Mouse (Mus musculus): Measurements from ENCODE around the gene Sema3e. TPM values are rescaled to one million over a fixed set of nuclear protein-coding genes. Genes with fewer than 3 reads are reported as not detected.

Gene Sema3e
- polyA plus RNA-seq, 1 experiment from 2014 or later = 5.1 TPM

DNA sequence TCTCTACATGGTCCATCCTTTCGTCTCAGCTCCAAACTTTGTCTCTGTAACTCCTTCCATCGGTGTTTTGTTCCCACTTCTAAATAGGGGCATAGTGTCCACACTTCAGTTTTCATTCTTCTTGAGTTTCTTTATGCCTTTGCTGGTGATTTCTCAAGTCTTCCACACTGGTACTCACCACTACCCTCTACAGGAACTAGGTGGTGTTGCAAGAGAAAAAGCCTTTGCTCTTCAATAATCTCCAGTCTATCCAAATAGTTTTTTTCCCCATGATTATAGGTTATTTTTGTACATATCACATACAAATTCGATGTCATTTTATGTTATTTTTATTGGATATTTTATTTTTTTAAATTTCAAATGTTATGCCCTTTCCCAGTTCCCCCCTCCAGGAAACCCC, 142.7 kb downstream of the Sema3e start:
- Histone ChIP-seq H3K27ac (no peak overlapping the region), H3K4me3 (no peak overlapping the region), H3K4me1 (no peaks in the 10 kb centered on the region), H3K9me3 (replicated peaks) (no peaks in the 10 kb centered on the region), H3K4me2 (replicated peaks) (no peak overlapping the region), H3K27me3 (no peaks in the 10 kb centered on the region), H3K9ac (no peak overlapping the region), H3K36me3 (no peaks in the 10 kb centered on the region)
- no peak for ATAC-seq (ENCODE audit: low FRiP score)
- WGBS = 67% methylated on average over 3 of the region's 3 CpGs

DNA sequence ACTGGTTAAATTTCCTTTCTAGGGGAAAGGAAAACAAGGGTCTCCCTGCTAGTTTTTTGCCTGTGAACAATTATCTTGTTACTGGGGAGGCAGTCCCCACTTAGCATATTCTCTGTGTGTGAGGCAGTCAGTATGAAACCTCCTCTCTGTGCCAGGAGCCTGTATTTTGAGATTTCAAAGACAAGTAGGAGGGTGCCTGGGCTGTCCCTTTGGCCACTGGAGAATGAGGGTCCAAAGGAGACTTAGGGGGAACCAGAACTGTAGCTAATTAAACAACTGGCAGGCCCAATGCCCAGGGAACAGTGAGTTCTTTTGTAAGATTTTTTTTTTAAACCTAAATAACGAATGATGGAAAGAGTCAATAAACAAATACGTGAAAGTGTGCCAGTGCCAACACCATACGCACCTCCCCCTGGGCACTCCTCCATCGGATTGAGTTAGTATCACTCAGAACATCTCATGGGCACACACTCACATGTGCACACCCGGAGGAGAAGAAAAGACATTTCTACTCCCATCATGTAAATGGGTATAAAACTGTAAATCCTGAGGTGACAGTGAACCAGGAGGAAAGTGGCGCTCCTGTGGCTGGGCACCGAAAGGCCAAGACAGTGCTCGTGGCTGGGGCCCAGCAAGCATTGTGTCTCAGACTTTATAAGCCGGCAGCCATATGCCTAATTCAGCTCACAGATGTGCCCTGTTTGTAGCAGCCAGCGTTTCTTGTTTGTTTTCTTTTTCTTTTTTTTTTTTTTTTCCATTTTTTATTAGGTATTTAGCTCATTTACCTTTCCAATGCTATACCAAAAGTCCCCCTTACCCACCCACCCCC, 148.5 kb downstream of the Sema3e start:
- H3K4me3 ChIP-seq = no peak overlapping the region
- H3K9ac ChIP-seq = no peak overlapping the region
- no peaks in the 10 kb centered on the region for H3K9me3 ChIP-seq (replicated peaks)
- H3K27me3 ChIP-seq = no peaks in the 10 kb centered on the region
- no peak overlapping the region for H3K27ac ChIP-seq
- H3K36me3 ChIP-seq = no peaks in the 10 kb centered on the region
- 84% methylated on average over 10 of the region's 10 CpGs for WGBS
- H3K4me1 ChIP-seq = no peaks in the 10 kb centered on the region
- no peak for ATAC-seq (ENCODE audit: low FRiP score)
- no peak overlapping the region for H3K4me2 ChIP-seq (replicated peaks)

DNA sequence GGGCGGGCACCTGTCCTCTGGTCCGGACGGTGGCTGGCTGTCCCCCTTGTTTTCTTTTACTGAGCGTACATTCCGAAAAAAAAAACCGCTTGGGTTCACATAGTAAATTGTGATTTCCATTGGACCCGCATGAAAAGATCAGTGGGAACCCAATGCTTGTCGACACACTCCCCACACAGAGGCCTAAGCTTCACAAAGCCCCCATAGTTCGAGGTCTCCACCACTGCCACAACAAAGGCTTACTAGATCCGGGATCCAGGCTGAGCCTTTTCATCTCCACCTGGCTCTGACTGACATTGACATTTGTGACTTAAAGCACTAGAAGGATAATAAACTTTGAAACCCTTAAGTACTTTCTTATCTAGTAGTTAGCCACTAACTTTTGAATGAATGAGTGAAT, 155.5 kb downstream of the Sema3e start:
- Histone ChIP-seq H3K9ac (no peak overlapping the region), H3K27me3 (no peaks in the 10 kb centered on the region), H3K4me2 (replicated peaks) (no peak overlapping the region), H3K4me1 (no peaks in the 10 kb centered on the region), H3K4me3 (no peak overlapping the region), H3K9me3 (replicated peaks) (no peaks in the 10 kb centered on the region), H3K36me3 (no peaks in the 10 kb centered on the region), H3K27ac (no peak overlapping the region)
- no peak for ATAC-seq (ENCODE audit: low FRiP score)
- 90% methylated on average over 10 of the region's 10 CpGs for WGBS

DNA sequence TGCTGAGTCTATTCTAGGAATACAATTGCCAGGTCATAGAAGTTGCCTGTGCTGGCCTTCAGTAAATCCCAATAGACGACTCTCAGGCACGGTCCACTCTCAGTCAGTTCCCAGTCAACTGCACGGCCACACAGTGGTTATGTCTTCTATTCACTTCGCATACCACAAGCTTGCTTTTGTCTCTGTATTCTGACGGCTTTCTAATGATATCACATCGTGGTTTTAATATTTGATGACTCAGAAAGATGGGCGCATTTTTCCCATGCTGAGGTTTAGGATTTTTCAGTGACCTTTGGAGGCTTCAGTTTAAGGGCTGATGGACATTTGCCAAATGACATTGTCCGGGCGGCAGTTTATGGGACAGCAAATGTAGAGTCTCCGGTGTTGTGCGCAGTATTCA, 157.1 kb downstream of the Sema3e start:
- H3K36me3 ChIP-seq = no peaks in the 10 kb centered on the region
- no peak overlapping the region for H3K27ac ChIP-seq
- H3K9me3 ChIP-seq (replicated peaks) = no peaks in the 10 kb centered on the region
- no peaks in the 10 kb centered on the region for H3K27me3 ChIP-seq
- no peaks in the 10 kb centered on the region for H3K4me1 ChIP-seq
- WGBS = 90% methylated on average over 11 of the region's 11 CpGs
- no peak for ATAC-seq (ENCODE audit: low FRiP score)
- no peak overlapping the region for H3K4me2 ChIP-seq (replicated peaks)
- H3K4me3 ChIP-seq = no peak overlapping the region
- H3K9ac ChIP-seq = no peak overlapping the region

DNA sequence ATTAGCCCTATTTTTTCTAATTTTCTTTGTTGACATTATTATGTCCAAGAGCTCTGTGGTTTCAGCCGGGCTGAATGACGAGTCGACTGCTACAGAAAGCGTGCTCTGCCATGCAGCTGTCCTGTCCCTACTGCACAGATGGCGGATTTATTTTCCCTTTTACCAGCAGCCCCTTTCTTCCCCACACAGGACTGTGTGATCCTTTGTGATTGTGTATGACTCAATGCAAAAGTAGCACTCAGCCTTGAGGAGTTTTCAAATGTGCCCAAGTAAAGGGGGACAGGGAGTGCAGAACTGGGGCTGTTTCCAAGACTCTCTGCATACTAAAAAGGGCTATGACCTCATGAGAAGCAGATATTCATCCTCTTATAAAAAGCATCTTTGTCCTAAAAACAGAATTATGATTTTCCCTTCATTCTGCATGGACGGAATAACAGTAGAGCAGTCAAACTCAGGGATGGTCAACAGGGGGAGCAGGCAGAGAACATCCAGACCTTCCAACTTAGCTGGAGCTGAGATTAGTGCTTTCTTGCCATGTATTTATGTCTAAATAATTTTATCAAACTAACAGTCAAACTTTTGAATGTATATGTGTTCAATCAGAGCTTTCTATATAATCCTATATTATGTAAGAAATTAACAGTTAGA, 170.2 kb downstream of the Sema3e start:
- Histone ChIP-seq H3K36me3 (no peaks in the 10 kb centered on the region), H3K4me3 (no peak overlapping the region), H3K27ac (no peak overlapping the region), H3K9me3 (replicated peaks) (no peaks in the 10 kb centered on the region), H3K9ac (no peak overlapping the region), H3K4me2 (replicated peaks) (no peak overlapping the region), H3K27me3 (no peaks in the 10 kb centered on the region), H3K4me1 (no peaks in the 10 kb centered on the region)
- peak; percentile 91 for ATAC-seq (ENCODE audit: low FRiP score)
- WGBS = 58% methylated on average over 6 of the region's 6 CpGs

DNA sequence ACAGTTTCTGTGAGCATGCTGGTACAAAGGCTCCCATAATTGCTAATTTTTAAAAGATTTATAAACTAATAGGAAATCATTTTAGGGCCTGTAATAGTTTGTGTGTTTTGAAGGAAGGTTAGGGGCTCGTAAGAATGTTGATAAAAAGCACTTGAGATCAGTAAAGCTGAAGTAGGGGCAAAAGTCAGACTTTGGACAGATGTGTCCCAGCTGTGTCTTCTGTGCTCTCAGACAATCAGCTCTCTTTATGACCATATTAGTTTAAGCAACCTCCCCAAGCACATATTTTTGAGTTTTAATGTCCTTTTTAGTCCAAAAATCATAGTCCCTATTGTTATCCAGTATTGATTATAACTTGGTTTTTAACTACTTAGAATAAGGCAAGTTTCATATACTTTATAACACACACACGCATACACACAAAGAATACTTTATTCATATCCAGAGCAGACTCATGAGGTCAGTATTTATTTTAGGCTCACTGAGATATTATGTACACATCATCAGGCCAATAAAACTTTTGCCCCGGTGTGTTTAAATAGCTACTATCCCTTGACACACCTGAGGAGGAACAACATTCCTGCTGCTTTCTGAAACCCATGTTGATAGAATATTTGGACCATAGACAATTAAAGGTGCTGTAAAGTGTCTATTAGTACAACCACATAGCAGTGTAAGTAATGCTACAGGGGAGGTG, 173.4 kb downstream of the Sema3e start:
- Histone ChIP-seq H3K36me3 (no peaks in the 10 kb centered on the region), H3K9ac (no peak overlapping the region), H3K4me2 (replicated peaks) (no peak overlapping the region), H3K4me3 (no peak overlapping the region), H3K9me3 (replicated peaks) (no peaks in the 10 kb centered on the region), H3K27me3 (no peaks in the 10 kb centered on the region), H3K27ac (no peak overlapping the region), H3K4me1 (no peaks in the 10 kb centered on the region)
- WGBS = 80% methylated on average over 3 of the region's 3 CpGs
- no peak for ATAC-seq (ENCODE audit: low FRiP score)

DNA sequence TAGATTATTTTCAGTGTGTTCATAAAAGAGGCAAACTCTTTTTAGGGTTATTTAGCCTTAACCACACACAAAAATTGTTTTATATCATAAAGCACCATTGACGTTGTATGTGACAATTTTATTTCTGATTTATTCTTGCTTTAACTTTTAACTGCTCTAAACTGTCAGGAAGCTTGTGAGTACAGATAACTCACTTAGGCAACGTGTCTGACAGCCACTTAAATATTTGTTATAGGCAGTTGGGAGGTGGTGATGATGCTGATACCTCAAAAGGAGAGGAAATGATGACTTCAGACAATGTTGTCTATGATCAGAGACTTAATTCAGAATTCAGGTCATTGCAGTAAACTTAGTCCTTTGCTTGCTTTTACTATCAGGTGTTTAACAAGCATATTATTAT, 181.7 kb downstream of the Sema3e start:
- no peak overlapping the region for H3K27ac ChIP-seq
- no peaks in the 10 kb centered on the region for H3K4me1 ChIP-seq
- H3K27me3 ChIP-seq = no peaks in the 10 kb centered on the region
- ATAC-seq (ENCODE audit: low FRiP score) = no peak
- no peak overlapping the region for H3K9ac ChIP-seq
- H3K36me3 ChIP-seq = no peaks in the 10 kb centered on the region
- WGBS = 82% methylated on average over 2 of the region's 2 CpGs
- no peak overlapping the region for H3K4me2 ChIP-seq (replicated peaks)
- no peaks in the 10 kb centered on the region for H3K9me3 ChIP-seq (replicated peaks)
- no peak overlapping the region for H3K4me3 ChIP-seq

DNA sequence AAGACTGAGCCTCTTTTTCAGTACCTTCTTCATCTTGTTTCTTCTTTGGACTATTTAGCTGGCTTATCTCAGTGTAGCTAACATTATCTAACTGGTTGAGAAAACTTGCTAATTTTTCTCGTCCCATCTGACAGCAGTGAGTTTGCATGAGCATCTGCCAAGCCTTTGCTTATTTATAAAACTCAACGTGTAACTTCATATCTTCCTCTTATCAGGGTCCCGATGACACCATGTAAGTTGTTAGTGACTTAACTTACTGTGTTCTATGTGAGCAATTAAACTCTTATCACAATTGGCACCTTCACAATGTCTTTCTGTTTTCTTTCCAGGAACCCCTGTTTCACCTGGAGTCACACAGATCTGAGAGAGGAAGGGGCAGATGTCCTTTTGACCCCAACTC, 184.9 kb downstream of the Sema3e start:
- Histone ChIP-seq H3K4me3 (no peak overlapping the region), H3K4me1 (no peaks in the 10 kb centered on the region), H3K9ac (no peak overlapping the region), H3K36me3 (no peaks in the 10 kb centered on the region), H3K4me2 (replicated peaks) (no peak overlapping the region), H3K9me3 (replicated peaks) (no peaks in the 10 kb centered on the region), H3K27me3 (no peaks in the 10 kb centered on the region), H3K27ac (no peak overlapping the region)
- 83% methylated on average over 3 of the region's 3 CpGs for WGBS
- ATAC-seq (ENCODE audit: low FRiP score) = no peak

DNA sequence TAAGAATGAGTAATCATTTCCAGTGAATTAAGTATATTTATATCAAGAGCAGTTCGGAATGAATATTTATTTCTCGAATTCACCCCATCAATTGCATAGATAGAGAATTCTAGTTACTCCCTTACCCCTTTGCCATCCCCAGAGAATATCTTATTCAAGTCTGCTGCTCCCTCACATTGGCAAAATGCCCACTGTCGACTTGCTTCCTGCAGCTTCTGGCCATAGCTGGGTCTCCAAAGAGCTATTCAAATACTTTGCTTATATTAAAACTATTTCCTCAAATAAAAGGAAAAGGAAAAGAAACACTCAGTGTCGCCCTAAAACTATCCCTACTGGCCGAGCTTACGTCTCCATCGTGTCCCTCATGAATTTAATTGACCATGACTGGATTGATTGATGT, 191.1 kb downstream of the Sema3e start:
- WGBS = 54% methylated on average over 7 of the region's 7 CpGs
- ATAC-seq (ENCODE audit: low FRiP score) = no peak; the same call in 1 of the 2 replicates
- H3K9me3 ChIP-seq (replicated peaks) = no peaks in the 10 kb centered on the region

DNA sequence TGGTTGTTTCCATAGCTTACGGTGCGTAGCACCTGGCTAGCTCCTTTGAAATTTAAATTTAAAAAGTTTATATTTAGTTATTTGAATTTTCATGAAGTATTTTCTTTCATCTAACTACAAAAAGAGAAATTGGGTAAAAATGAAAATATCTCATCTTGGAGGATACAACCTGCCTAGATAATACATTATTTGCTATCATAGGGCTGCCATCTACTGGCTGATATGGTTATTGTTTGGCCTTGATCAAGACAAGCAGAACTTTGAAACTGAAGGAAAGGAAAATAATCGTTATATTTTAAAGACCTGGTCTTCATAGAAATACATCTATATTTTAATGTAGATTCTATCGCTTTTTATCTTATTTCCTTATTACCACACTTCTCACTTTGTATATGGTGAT, 193.6 kb downstream of the Sema3e start:
- Histone ChIP-seq H3K4me1 (no peaks in the 10 kb centered on the region), H3K27me3 (no peaks in the 10 kb centered on the region), H3K27ac (no peak overlapping the region), H3K4me2 (replicated peaks) (no peak overlapping the region), H3K36me3 (no peaks in the 10 kb centered on the region), H3K4me3 (no peak overlapping the region), H3K9me3 (replicated peaks) (no peaks in the 10 kb centered on the region), H3K9ac (no peak overlapping the region)
- ATAC-seq (ENCODE audit: low FRiP score) = no peak
- 79% methylated on average over 4 of the region's 4 CpGs for WGBS

More for the DNA sequence above, 191.1 kb downstream of the Sema3e start:
- Histone ChIP-seq H3K36me3 (no peaks in the 10 kb centered on the region), H3K9ac (no peak overlapping the region), H3K27ac (no peak overlapping the region), H3K4me2 (replicated peaks) (no peak overlapping the region), H3K27me3 (no peaks in the 10 kb centered on the region), H3K4me3 (no peak overlapping the region), H3K4me1 (no peaks in the 10 kb centered on the region)

DNA sequence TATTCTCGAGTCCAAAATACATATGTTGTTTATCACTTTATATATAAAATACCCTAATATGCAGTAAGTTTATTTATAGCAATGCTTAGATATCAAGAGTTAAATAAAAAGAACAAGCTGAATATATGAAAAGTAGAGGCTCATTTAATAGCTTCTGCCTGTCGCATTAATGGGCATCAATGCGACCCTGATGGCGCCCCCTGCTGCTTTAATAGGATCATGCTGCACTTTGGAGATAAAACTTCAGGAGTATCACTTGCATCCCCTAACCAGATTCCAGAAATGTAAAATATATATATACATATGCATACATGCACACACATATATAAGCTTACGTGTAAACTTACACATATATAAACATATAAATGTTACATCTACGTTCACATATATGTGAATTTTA, 199.4 kb downstream of the Sema3e start:
- Histone ChIP-seq H3K27ac (no peak overlapping the region), H3K9me3 (replicated peaks) (no peaks in the 10 kb centered on the region), H3K9ac (no peak overlapping the region), H3K4me3 (no peak overlapping the region), H3K4me1 (no peaks in the 10 kb centered on the region), H3K4me2 (replicated peaks) (no peak overlapping the region), H3K36me3 (no peaks in the 10 kb centered on the region), H3K27me3 (no peaks in the 10 kb centered on the region)
- ATAC-seq (ENCODE audit: low FRiP score) = no peak
- 91% methylated on average over 6 of the region's 6 CpGs for WGBS

DNA sequence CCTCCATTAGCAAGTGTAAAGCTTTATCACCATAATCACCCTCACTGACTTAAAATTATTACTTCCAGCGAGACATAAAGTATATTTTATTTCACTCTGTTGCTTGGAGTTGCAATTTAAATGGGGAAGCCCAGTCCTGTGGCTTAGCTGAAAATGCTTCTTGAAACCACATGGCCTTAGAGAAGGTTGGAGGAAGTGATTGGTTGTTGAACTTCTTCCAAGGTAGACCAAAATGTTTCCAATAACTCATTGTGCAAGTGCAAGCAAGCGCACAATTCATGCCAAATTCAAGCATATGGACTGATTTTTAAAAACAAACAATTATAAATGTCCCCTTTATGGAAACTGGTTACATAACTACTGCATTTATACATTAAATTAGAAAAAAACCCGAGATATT, 206.0 kb downstream of the Sema3e start:
- ATAC-seq (ENCODE audit: low FRiP score) = no peak
- WGBS = 83% methylated on average over 3 of the region's 3 CpGs

More for the DNA sequence above, 206.0 kb downstream of the Sema3e start:
- Histone ChIP-seq H3K27ac (no peak overlapping the region), H3K9me3 (replicated peaks) (no peaks in the 10 kb centered on the region), H3K4me1 (no peaks in the 10 kb centered on the region), H3K36me3 (no peaks in the 10 kb centered on the region), H3K27me3 (no peaks in the 10 kb centered on the region), H3K4me2 (replicated peaks) (no peak overlapping the region), H3K9ac (no peak overlapping the region), H3K4me3 (no peak overlapping the region)

Measured in hindbrain, embryonic 12.5 days (tissue).